Mouse (Mus musculus) ES-E14 (cell line): ENCODE measurements at regions not wholly inside any gene's neighbourhood (a gene's known extent, or its start where the extent isn't known, plus 50 kb on each side); places are given as distances from the start of the nearest gene placed in this dataset.

ENCODE experiments used
- CHD2 ChIP-seq: IDR thresholded peaks from 2 replicates; pipeline ENCODE4 v1.6.1; 2014; ENCODE audit warnings: mild to moderate bottlenecking, low read depth, low read length, inconsistent platforms
- MAFK ChIP-seq: IDR thresholded peaks from 2 replicates; pipeline ENCODE4 v1.6.1; 2014; ENCODE audit warnings: mild to moderate bottlenecking, low read depth, low read length, inconsistent platforms; ENCODE audit not compliant: insufficient read depth

DNA sequence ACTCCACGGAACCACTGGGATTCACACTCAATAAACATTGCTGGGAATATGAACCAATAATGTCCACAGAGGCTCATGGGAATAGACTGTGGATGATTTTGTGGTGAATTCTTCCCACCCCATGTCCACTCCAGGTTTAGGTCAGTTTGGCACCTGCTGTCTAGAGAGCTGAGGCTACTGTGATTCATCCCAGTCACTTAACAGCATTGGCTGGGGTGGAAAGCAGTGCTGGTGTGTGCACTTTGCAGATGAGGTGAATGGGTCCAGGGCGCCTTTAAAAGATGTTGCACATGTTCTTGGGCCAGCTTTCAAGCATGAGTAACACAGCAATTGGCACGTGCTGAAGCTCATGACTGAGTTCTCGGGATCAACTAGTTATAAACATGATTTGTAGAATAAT, 176.7 kb downstream of the Fndc1 start:
- TF ChIP-seq CHD2 (no peak), MAFK (no peak)
